Mouse (Mus musculus) embryonic fibroblast, embryonic 13.5 days (primary cell): ENCODE data around the gene Zfp661. TPM values are rescaled to one million over a fixed set of nuclear protein-coding genes. Genes with fewer than 3 reads are reported as not detected.

Experiments
- H3K27ac ChIP-seq: 2 replicates; pipeline ENCODE4 v1.5.1; 2012; ENCODE audit warnings: low read length, control low read depth, inconsistent platforms; ENCODE audit not compliant: insufficient read depth
- H3K4me1 ChIP-seq: 2 replicates; pipeline ENCODE4 v1.6.1; 2011; ENCODE audit warnings: low read length; ENCODE audit not compliant: control insufficient read depth, insufficient read depth
- H3K4me3 ChIP-seq: 2 replicates; pipeline ENCODE4 v1.5.1; 2011; ENCODE audit warnings: mild to moderate bottlenecking, control low read depth, low read length; ENCODE audit not compliant: insufficient read depth
- CTCF ChIP-seq: IDR thresholded peaks from 2 replicates; pipeline ENCODE4 v1.5.1; 2011; ENCODE audit warnings: mild to moderate bottlenecking, control low read depth, low read length, moderate library complexity, borderline replicate concordance; ENCODE audit not compliant: insufficient read depth
- POLR2A ChIP-seq: IDR thresholded peaks from 2 replicates; pipeline ENCODE4 v1.6.1; 2011; ENCODE audit warnings: low read depth, mild to moderate bottlenecking, control low read depth, low read length, moderate library complexity
- polyA plus RNA-seq: library from polyadenylated mRNA; stranded (reverse); fragments of >200 nt; gene quantifications from 2 replicates; pipeline ENCODE4 v1.2.4, GENCODE M21; 2011; ENCODE audit warnings: low read depth; ENCODE audit not compliant: missing spikeins, insufficient read length

The Zfp661 gene
- 2.9 and 3.1 TPM in 2 replicates for polyA plus RNA-seq

DNA sequence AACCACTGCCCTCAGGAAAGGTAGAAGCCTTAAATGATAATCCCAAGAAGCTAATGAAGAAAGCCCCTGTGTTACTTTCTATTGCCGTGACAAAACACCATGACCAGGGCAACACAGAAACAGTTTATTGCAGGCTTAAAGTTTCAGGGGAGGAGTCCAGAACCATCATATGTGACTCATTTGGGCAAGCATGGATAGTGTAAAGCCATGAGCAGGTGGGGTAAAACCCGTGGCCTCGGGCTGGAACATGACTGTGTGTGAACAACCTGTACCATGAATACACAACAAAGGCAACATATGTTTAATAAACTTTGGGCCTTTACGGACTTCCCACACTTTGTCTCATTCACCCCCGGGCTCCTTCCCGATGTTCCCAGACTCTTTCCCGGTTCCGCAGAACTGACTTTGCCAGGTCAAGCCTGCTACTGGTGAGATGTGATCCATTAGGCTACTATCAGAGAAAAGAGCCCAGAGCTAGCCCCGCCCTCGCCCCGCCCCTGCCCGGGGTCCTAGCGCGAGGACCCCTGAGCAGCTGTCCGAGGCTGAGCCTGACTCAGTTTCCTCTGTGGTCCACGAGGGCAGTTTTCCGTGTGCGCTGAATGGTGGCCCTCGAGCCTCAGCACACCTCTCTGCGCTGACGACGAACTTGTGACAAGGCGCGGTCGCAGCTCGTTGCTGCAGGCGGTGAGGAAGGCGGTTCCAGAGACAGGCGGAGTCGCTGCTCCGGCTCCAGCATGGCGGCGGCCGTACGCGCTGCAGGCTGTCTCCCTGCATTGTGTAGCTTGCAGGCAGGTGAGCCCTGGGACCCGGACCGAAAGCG, at the start of gene Zfp661, which contains the start of gene Mrps5:
Gene Zfp661 (minus strand): TSS at position 401 of the 820 bp plus-strand sequence.
Gene Mrps5 (plus strand): TSS at position 529 of the 820 bp plus-strand sequence.
- peak within 1 kb of the TSS; percentile 93 for H3K4me3 ChIP-seq
- TF ChIP-seq CTCF: no peak
- peak; percentile 74 for TF ChIP-seq POLR2A
- no peaks in the 10 kb centered on the region for H3K4me1 ChIP-seq
- peak within 1 kb of the TSS; percentile 55 for H3K27ac ChIP-seq

DNA sequence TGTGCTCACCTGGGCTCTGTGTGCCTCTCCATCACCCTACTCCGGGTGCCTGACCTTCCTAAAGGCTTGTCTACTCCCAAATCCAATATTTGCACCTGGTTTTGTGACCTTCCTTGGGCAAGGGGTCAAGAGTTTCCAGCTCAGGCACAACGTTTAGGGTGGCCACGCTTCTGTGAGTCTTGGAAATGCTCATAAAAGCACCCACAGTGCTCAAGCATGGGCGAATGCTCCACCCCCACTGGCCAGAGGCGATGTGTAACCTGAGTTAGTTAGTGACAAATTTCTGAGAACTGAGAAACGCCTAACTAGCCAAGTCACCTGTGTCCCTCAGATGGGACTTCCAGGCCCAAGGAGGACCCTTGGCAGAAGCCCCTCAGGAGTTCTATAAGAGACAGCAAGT, 48.7 kb upstream of the Zfp661 start:
- no peaks in the 10 kb centered on the region for H3K4me1 ChIP-seq
- H3K27ac ChIP-seq: no peak overlapping the region
- no peak overlapping the region for H3K4me3 ChIP-seq
- TF ChIP-seq POLR2A (no peak), CTCF (no peak)

DNA sequence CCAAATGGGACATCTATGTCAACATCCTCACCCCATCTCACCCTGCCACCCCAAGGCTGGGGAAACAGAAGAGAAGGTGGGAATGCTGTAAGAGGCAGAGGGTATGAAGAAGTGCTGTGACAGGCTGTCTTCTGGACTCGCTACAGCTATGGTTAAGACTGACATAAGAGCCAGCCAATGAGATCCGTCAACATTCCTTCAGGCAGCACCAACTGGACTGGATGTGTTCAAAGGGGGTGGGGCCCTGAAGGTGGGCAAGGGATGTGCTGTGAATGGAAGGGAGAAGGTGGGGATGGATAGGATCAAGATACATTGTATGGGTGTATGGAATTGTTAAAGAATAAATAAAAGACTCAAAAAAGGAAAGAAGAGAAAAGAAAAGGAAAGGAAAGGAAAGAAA, 45.7 kb upstream of the Zfp661 start:
- TF ChIP-seq CTCF (no peak), POLR2A (no peak)
- no peaks in the 10 kb centered on the region for H3K4me1 ChIP-seq
- H3K27ac ChIP-seq: no peak overlapping the region
- no peak overlapping the region for H3K4me3 ChIP-seq

DNA sequence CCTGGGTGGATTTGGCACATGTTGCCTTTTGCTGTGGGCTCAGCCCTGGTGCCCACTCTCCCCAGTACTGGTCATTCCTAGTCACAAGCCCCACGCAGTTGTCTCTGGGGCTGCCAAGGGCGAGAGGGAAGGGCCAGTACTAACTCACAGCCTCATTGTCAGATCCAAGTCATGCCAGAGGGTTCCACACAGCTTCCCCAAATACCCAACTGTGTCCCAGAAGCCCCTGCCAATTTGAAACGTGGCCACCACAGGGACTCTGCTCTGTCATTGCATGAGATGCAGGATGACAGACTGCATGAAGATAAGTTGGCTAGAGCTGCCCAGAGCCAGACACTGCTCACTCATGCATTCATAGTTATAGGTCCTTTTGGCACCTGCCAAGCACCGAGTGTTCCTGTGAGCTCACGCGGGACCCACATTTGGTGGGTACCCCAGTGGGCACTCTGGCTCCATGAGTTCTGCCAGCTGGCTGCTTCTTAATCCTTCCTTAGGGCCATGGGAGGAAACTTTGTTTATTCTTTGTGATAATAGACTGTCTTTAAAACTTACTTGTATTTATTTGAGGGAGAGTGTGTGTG, 41.2 kb upstream of the Zfp661 start:
- H3K4me1 ChIP-seq: no peaks in the 10 kb centered on the region
- TF ChIP-seq CTCF (no peak), POLR2A (no peak)
- H3K4me3 ChIP-seq: no peak overlapping the region
- H3K27ac ChIP-seq: no peak overlapping the region

DNA sequence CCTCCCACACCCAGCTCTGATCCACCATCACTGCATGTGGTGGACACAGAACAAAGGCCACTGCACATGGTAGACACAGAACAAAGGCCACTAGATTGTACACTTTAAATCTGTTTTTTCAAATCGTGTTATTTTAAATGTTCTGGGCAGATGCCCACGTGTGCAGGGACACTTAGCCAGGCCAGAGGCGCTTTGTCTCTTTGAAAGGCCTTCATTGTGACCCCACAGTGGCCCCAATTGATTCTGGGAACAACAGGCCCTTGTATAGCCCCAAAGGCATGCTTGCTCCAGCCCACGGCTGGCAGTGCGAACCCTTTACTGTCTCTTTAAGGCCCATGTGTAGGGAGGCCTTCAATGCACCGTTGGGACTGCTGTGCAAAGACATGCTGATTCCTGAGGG, 40.5 kb upstream of the Zfp661 start:
- TF ChIP-seq POLR2A (no peak), CTCF (no peak)
- Histone ChIP-seq H3K27ac (no peak overlapping the region), H3K4me1 (no peaks in the 10 kb centered on the region), H3K4me3 (no peak overlapping the region)

DNA sequence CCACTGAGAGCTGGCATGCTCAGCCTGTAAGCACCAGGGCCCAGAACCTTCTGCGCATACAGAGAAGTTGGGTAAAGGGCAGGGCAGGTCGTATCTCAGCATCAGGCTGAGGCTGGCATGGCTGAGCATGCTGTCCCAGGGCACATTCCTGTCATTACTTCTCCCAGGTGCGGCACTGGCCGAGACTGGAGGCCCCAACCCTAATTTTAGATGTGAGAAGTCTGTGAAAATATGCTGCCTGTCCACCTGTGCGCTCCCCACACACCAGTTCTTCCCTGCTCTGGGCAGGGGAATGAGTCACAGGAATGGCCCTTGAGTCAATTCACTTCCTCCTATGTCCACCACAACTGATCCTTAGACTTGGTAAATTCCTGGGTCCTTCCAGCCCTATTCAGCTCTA, 38.8 kb upstream of the Zfp661 start:
- Histone ChIP-seq H3K27ac (no peak overlapping the region), H3K4me3 (no peak overlapping the region), H3K4me1 (no peaks in the 10 kb centered on the region)
- TF ChIP-seq CTCF (no peak), POLR2A (no peak)

DNA sequence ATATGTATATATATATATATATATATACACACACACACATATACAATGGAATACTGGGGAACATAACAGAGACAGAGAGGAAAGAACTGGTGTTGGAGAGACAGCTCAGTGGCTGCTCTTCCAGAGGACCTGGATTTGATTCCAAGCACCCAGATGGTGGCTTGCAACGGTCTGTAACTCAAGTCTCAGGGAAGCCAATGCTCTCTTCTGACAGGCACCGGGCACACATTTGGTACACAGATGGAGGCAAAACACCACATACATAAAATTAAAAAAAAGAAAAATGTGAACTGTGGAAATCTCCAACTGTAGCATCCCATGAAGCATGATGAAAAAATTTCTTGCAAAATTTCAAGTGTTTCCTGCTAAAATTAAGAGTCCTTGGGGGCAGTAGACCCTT, 37.9 kb upstream of the Zfp661 start:
- no peaks in the 10 kb centered on the region for H3K4me1 ChIP-seq
- H3K27ac ChIP-seq: no peak overlapping the region
- TF ChIP-seq POLR2A: no peak
- no peak for TF ChIP-seq CTCF

DNA sequence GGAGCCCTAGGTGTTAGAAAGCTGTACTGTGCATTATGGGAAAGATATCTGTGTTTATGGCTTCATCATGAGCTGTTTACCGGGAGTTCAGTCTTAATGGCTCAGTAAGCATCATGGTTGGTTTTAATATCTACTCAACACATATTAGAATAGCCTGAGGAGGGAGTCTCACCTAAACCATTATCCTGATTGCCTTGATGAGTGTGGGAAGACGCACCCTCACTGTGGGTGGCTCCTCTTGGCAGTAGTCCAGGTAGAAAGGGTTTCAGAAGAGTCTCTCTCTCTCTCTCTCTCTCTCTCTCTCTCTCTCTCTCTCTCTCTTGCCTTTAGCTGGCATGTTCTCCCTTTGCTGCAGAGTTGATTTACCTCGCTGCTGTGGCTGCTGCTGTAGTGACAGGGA, 35.2 kb upstream of the Zfp661 start:
- Histone ChIP-seq H3K4me1 (no peaks in the 10 kb centered on the region), H3K4me3 (no peak overlapping the region), H3K27ac (no peak overlapping the region)
- no peak for TF ChIP-seq CTCF
- TF ChIP-seq POLR2A: no peak

More for the DNA sequence above, 37.9 kb upstream of the Zfp661 start:
- no peak overlapping the region for H3K4me3 ChIP-seq

DNA sequence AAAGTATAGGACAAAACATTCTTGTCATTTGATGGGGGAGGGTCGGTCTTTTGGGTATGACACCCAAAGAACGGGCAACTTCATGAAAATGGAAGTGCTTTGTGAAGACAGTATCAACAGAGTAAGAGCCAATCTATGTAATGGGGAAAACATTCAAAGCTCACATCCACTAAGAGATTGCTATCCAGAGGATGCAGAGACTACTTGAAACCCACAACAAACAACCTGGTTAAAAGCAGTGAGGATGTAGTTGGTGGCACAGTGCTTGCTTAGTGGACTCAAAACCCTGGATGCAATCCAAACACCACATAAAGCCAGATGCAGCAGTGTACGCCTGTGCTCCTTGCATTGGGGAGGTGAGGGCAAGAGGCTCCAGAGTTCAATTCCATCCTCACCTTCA, 32.4 kb upstream of the Zfp661 start:
- Histone ChIP-seq H3K4me1 (no peaks in the 10 kb centered on the region), H3K4me3 (no peak overlapping the region), H3K27ac (no peak overlapping the region)
- no peak for TF ChIP-seq CTCF
- no peak for TF ChIP-seq POLR2A

DNA sequence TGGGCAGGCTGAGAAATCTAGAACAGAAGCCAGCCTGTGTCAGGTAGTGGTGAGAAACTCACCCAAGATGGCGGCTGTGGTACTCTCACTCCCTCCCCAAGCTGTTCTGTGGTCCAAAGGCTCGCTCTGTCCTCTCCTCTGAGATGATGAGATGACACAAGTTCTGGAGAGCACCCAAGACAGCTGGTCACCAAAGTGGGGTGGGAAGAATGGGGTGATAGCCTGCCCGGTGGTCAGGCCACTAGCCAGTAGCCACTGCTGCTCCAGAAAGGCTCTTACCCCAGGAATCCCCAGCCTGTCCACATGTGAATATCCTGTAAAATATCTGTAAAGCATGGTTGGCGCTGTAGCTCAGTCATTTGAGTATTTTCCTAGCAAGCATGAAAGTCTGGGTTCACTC, 25.4 kb upstream of the Zfp661 start:
- Histone ChIP-seq H3K4me3 (no peak overlapping the region), H3K27ac (no peak overlapping the region), H3K4me1 (no peaks in the 10 kb centered on the region)
- TF ChIP-seq POLR2A: no peak
- no peak for TF ChIP-seq CTCF
